Mouse (Mus musculus) brain, embryonic 14.5 days (tissue): Measurements from ENCODE around the gene Dusp6.

ENCODE experiments used
- CTCF ChIP-seq: fragments of 200-500 bp; IDR thresholded peaks from 2 replicates; pipeline ENCODE4 v1.5.1; 2012; ENCODE audit warnings: inconsistent platforms, mild to moderate bottlenecking, moderate library complexity, borderline replicate concordance; ENCODE audit not compliant: insufficient read depth, insufficient read length; ENCODE audit errors: extremely low read depth
- POLR2A ChIP-seq: fragments of 200-500 bp; IDR thresholded peaks from 2 replicates; pipeline ENCODE4 v1.6.1; 2012; ENCODE audit warnings: mild to moderate bottlenecking, inconsistent platforms, borderline replicate concordance; ENCODE audit not compliant: poor library complexity, insufficient read depth, insufficient read length, severe bottlenecking; ENCODE audit errors: extremely low read depth

- TF ChIP-seq CTCF (no peak), POLR2A (no peak)
These were observed 11.6 kb downstream of the Dusp6 start for GRCm38 (mm10) chr10:99274640-99275039.
